Mouse (Mus musculus) forebrain, embryonic 10.5 days (tissue): ENCODE measurements around the gene Haus4. TPM values are rescaled to one million over a fixed set of nuclear protein-coding genes. Genes with fewer than 3 reads are reported as not detected.

ENCODE experiments used
- DNase-seq: peaks from one replicate; pipeline ENCODE4 v3.0.0-alpha.2; 2017; ENCODE audit warnings: low spot score; ENCODE audit errors: extremely low spot score
- H3K27ac ChIP-seq: fragments of 300-500 bp; sonication (generic); 2 replicates; pipeline ENCODE4 v1.5.1; 2016; ENCODE audit warnings: mild to moderate bottlenecking
- H3K27me3 ChIP-seq: fragments of 300-500 bp; sonication (generic); 2 replicates; pipeline ENCODE4 v1.6.1; 2016; ENCODE audit warnings: mild to moderate bottlenecking; ENCODE audit not compliant: poor library complexity, severe bottlenecking
- H3K36me3 ChIP-seq: fragments of 300-500 bp; sonication (generic); replicated peaks from 2 replicates; pipeline ENCODE4 v1.6.1; 2016; ENCODE audit warnings: mild to moderate bottlenecking, moderate library complexity
- H3K4me1 ChIP-seq: fragments of 300-500 bp; sonication (generic); 2 replicates; pipeline ENCODE4 v1.6.1; 2016
- H3K4me3 ChIP-seq: fragments of 300-500 bp; sonication (generic); 2 replicates; pipeline ENCODE4 v1.5.1; 2016; ENCODE audit warnings: mild to moderate bottlenecking, moderate library complexity
- H3K9me3 ChIP-seq: fragments of 300-500 bp; sonication (generic); 2 replicates; pipeline ENCODE4 v1.6.1; 2016; ENCODE audit warnings: mild to moderate bottlenecking, moderate library complexity
- WGBS: fragments of 180-500 bp; shearing (Covaris S2); methylation state at CpG from one replicate; pipeline ENCODE4 v1.1.7; 2016; 5-methylcytosine and 5-hydroxymethylcytosine counted together
- polyA plus RNA-seq: library from polyadenylated mRNA; unstranded; fragments of >200 nt; fragmentation: Nextera tagmentation; extraction: Ambion mirVana; gene quantifications from 2 replicates; pipeline ENCODE4 v1.2.1, GENCODE M21; 2016

Haus4 gene
- 59.1 and 65.4 TPM in 2 replicates for polyA plus RNA-seq

- Histone ChIP-seq H3K27me3 (no peaks in the 10 kb centered on the region), H3K9me3 (no peaks in the 10 kb centered on the region; the same call in 1 of the 2 replicates), H3K36me3 (peaks cover 31% of the 10 kb centered on the region), H3K27ac (peak within 1 kb of the TSS; percentile 94), H3K4me1 (peaks cover 23% of the 10 kb centered on the region), H3K4me3 (peak within 1 kb of the TSS; percentile 70)
- WGBS = under 1% methylated on average over 76 of the region's 76 CpGs
- DNase-seq = peak; percentile 89
Measured at GRCm38 (mm10) chr14:54553975-54554769, at the start of gene Haus4. Haus4 (minus strand) TSS chr14:54554616.

- Histone ChIP-seq H3K4me3 (peak overlapping the region; percentile 61), H3K27ac (peak overlapping the region; percentile 93), H3K4me1 (peaks cover 35% of the 10 kb centered on the region), H3K36me3 (0 out of 2 replicates have a peak, but pooled peaks cover 4% of the 10 kb centered on the region), H3K9me3 (no peaks in the 10 kb centered on the region), H3K27me3 (no peaks in the 10 kb centered on the region)
- no peak for DNase-seq
- 83% methylated on average over 8 of the region's 8 CpGs for WGBS
Measured at GRCm38 (mm10) chr14:54603686-54604085, 49.3 kb upstream of the Haus4 start.

GRCm38 (mm10) chr14:54603038-54603654 lies 48.7 kb upstream of the Haus4 start:
- Histone ChIP-seq H3K9me3 (no peaks in the 10 kb centered on the region), H3K4me1 (peaks cover 35% of the 10 kb centered on the region), H3K4me3 (peak overlapping the region; percentile 61), H3K27me3 (no peaks in the 10 kb centered on the region), H3K27ac (peak overlapping the region; percentile 93), H3K36me3 (0 out of 2 replicates have a peak, but pooled peaks cover 4% of the 10 kb centered on the region)
- peak; percentile 94 for DNase-seq
- under 1% methylated on average over 46 of the region's 46 CpGs for WGBS

GRCm38 (mm10) chr14:54602613-54603012 lies 48.2 kb upstream of the Haus4 start:
- Histone ChIP-seq H3K4me3 (peak overlapping the region; percentile 61), H3K9me3 (no peaks in the 10 kb centered on the region), H3K4me1 (peaks cover 35% of the 10 kb centered on the region), H3K27me3 (no peaks in the 10 kb centered on the region), H3K36me3 (0 out of 2 replicates have a peak, but pooled peaks cover 4% of the 10 kb centered on the region), H3K27ac (peak overlapping the region; percentile 93)
- DNase-seq = no peak
- 52% methylated on average over 4 of the region's 4 CpGs for WGBS

- Histone ChIP-seq H3K4me1 (peaks cover 35% of the 10 kb centered on the region), H3K27me3 (no peaks in the 10 kb centered on the region), H3K27ac (no peak overlapping the region), H3K9me3 (no peaks in the 10 kb centered on the region), H3K4me3 (no peak overlapping the region), H3K36me3 (peaks cover 9% of the 10 kb centered on the region)
- 94% methylated on average over 2 of the region's 2 CpGs for WGBS
- no peak for DNase-seq
Measured at GRCm38 (mm10) chr14:54601601-54602000, 47.2 kb upstream of the Haus4 start.

DNA sequence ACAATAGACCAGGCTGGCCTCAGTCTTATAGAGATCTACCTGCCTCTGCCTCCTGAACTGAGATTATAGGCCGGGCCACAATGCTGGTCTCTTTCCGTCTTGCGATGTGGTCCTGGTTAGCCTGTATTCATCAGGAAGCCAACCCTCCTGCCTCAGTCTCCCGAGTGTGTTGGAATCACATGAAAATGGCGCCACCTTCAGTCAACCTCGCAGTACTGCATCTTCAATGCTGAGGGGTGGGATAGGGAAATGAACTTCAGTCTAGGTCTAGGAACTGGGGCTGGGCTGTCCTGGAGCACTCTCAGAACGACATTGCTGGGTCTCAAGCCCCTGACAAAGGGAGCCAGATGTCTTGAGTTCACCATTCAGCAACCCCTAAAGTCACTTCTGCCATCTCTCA lies 42.7 kb upstream of the Haus4 start:
- Histone ChIP-seq H3K27ac (no peak overlapping the region), H3K27me3 (no peaks in the 10 kb centered on the region), H3K9me3 (peaks cover 8% of the 10 kb centered on the region; the same call in 1 of the 2 replicates), H3K36me3 (peaks cover 35% of the 10 kb centered on the region), H3K4me3 (no peak overlapping the region), H3K4me1 (peaks cover 9% of the 10 kb centered on the region)
- DNase-seq = no peak
- WGBS = 77% methylated on average over 7 of the region's 7 CpGs

DNA sequence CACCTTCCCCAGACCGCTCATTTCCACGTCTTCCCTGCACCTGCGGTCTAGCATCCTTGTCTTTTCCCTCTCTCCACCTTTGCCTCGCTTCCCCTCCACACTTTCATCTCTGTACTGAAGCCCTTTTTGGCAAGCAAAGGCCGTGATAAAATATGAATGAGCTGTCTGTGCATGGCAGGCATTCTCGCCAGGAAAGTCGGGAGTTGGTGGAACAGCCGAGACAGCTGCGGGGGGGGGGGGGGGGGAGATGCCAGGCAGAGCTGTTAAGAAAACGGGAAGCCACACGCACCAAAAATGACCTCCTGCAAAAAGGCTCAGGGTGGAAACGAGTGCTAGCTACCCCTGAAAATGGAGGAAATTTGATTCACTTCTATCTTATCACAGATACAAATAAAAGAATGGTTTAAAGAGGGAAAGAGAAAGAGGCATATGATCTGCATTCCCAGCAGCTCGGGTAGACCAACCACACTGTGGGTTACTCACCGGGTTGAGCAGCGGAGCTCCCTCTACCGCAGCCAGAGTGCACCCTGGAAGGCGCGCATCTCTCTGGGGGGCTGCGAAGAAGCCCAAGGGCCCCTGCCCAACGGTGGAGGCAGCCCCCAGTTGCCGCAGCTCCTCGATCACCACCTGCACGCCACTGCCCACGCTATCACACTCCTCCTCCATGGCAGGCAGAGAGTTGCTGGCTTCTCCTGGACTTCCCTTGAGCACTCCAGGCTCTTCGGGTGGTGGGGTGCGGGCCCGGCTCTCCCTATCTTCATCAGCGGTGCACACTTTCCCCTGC lies 40.4 kb upstream of the Haus4 start:
- Histone ChIP-seq H3K4me3 (peak overlapping the region; percentile 3; the same call in 1 of the 2 replicates), H3K27me3 (no peaks in the 10 kb centered on the region), H3K27ac (0 out of 2 replicates have a peak overlapping the region, but pooled peaks have one; percentile 25), H3K4me1 (peaks cover 9% of the 10 kb centered on the region), H3K9me3 (peaks cover 8% of the 10 kb centered on the region; the same call in 1 of the 2 replicates), H3K36me3 (peaks cover 51% of the 10 kb centered on the region)
- no peak for DNase-seq
- WGBS = 67% methylated on average over 28 of the region's 28 CpGs

GRCm38 (mm10) chr14:54594055-54594454 lies 39.6 kb upstream of the Haus4 start:
- 89% methylated on average over 3 of the region's 3 CpGs for WGBS
- H3K4me1 ChIP-seq = peaks cover 9% of the 10 kb centered on the region
- no peak for DNase-seq
- peaks cover 48% of the 10 kb centered on the region for H3K36me3 ChIP-seq
- H3K4me3 ChIP-seq = no peak overlapping the region
- H3K27ac ChIP-seq = no peak overlapping the region
- H3K27me3 ChIP-seq = no peaks in the 10 kb centered on the region
- peaks cover 8% of the 10 kb centered on the region; the same call in 1 of the 2 replicates for H3K9me3 ChIP-seq

- Histone ChIP-seq H3K4me3 (no peak overlapping the region), H3K4me1 (peaks cover 9% of the 10 kb centered on the region), H3K9me3 (peaks cover 8% of the 10 kb centered on the region; the same call in 1 of the 2 replicates), H3K27me3 (no peaks in the 10 kb centered on the region), H3K27ac (peak overlapping the region; percentile 67), H3K36me3 (peaks cover 47% of the 10 kb centered on the region)
- 86% methylated on average over 10 of the region's 10 CpGs for WGBS
- DNase-seq = no peak
Measured at GRCm38 (mm10) chr14:54592319-54592934, 38.0 kb upstream of the Haus4 start.

DNA sequence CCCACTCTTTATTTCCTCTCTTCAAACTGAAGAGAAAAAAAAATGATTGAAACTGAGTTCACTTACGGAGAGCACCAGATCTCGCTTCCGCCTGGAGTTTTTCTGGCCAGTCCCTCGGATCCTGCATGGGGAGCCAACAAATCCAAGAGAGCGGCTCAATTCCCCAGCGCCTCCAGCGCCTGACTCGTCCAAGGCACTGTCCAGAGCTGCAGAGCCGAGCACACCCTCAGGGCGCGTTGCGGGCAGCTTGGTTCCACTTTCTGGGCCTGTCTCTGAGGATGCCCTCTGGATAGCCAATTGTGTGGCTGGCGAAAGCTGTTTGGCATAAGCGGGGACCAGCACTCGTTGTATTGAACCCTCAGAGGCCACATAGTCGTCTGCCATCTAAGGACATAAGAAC lies 36.6 kb upstream of the Haus4 start:
- Histone ChIP-seq H3K9me3 (peaks cover 8% of the 10 kb centered on the region; the same call in 1 of the 2 replicates), H3K4me3 (no peak overlapping the region), H3K36me3 (peaks cover 47% of the 10 kb centered on the region), H3K27me3 (no peaks in the 10 kb centered on the region), H3K4me1 (peaks cover 9% of the 10 kb centered on the region), H3K27ac (no peak overlapping the region)
- WGBS = 90% methylated on average over 16 of the region's 16 CpGs
- DNase-seq = no peak

- H3K36me3 ChIP-seq = peaks cover 29% of the 10 kb centered on the region
- no peak overlapping the region for H3K27ac ChIP-seq
- H3K27me3 ChIP-seq = no peaks in the 10 kb centered on the region
- peak; percentile 64 for DNase-seq
- no peaks in the 10 kb centered on the region for H3K9me3 ChIP-seq
- no peak overlapping the region for H3K4me3 ChIP-seq
- 47% methylated on average over 7 of the region's 7 CpGs for WGBS
- peaks cover 10% of the 10 kb centered on the region for H3K4me1 ChIP-seq
Measured at GRCm38 (mm10) chr14:54583681-54584338, 29.4 kb upstream of the Haus4 start.
